Mouse (Mus musculus): Measurements from ENCODE around the gene Htr3a.

- no peak for TF ChIP-seq CTCF (IDR thresholded peaks at IDR 0.05 in 2 of 3, conservative IDR thresholded peaks at IDR 0.05 in 1 of 3; ENCODE audit: control insufficient read depth in 1 of 3, insufficient read depth in 1 of 3, low read depth in 2 of 3, low read length in 3 of 3, poor library complexity in 1 of 3, severe bottlenecking in 1 of 3)
- TF ChIP-seq NELFE (IDR thresholded peaks at IDR 0.05; ENCODE audit: low read depth, low read length), result no peak
- no peak for TF ChIP-seq CHD1 (IDR thresholded peaks at IDR 0.05; ENCODE audit: low read depth, low read length)
- no peak for TF ChIP-seq SMC3 (IDR thresholded peaks at IDR 0.05; ENCODE audit: low read depth, low read length)
- TF ChIP-seq ZNF384 (IDR thresholded peaks at IDR 0.05; ENCODE audit: low read depth, low read length), result no peak
- TF ChIP-seq E2F4 (IDR thresholded peaks at IDR 0.05; ENCODE audit: borderline replicate concordance, low read depth, low read length), result no peak
- no peak for TF ChIP-seq POLR2A (IDR thresholded peaks at IDR 0.05; ENCODE audit: control insufficient read depth in 1 of 2, insufficient read depth in 1 of 2, low read depth in 1 of 2, low read length in 2 of 2, poor library complexity in 1 of 2)
- no peak for TF ChIP-seq USF1 (IDR thresholded peaks at IDR 0.05; ENCODE audit: low read depth, low read length)
- no peak for TF ChIP-seq ZKSCAN1 (IDR thresholded peaks at IDR 0.05; ENCODE audit: low read depth, low read length)
- TF ChIP-seq GATA1 (IDR thresholded peaks at IDR 0.05; ENCODE audit: low read depth, low read length), result no peak
- no peak for TF ChIP-seq MAX (IDR thresholded peaks at IDR 0.05; ENCODE audit: low read length)
- TF ChIP-seq ETS1 (IDR thresholded peaks at IDR 0.05; ENCODE audit: low read depth, low read length), result no peak
- no peak for TF ChIP-seq ZMIZ1 (IDR thresholded peaks at IDR 0.05; ENCODE audit: low read depth, low read length)
Observed at GRCm38 (mm10) chr9:48872896-48873295, 38.0 kb downstream of the Htr3a start.
